Mouse (Mus musculus): ENCODE data around the gene Ndufaf5. TPM values are rescaled to one million over a fixed set of nuclear protein-coding genes. Genes with fewer than 3 reads are reported as not detected.
A peak's percentile ranks its signal among the peaks of the same experiment; 100 is the strongest.
"Not testable (repeated sequence)": the region's sequence is repeated elsewhere in the genome, so short reads cannot be mapped to it uniquely, and the experiment has no call there.

Ndufaf5 gene
- 10 to 100 TPM; 45.6 to 50.8 (median 49.4) TPM for total RNA-seq (2022)

GRCm38 (mm10) chr2:140170127-140170802 is at the start of gene Ndufaf5, which contains the start of gene Esf1:
Gene Ndufaf5 (plus strand): TSS chr2:140170649.
Gene Esf1 (minus strand): TSS chr2:140170564.
- peak; percentile 95 to 99 for DNase-seq (ENCODE audit: low spot score in 2 of 2)

- no peak for DNase-seq (ENCODE audit: low spot score in 2 of 2)
Observed at GRCm38 (mm10) chr2:140125516-140125915, 44.9 kb upstream of the Ndufaf5 start.

- not testable (repeated sequence) for DNase-seq (ENCODE audit: low spot score in 2 of 2)
Observed at GRCm38 (mm10) chr2:140151743-140152142, 18.7 kb upstream of the Ndufaf5 start, which contains the start of gene Gm17374. Gene Gm17374 (plus strand): TSS chr2:140152043.

GRCm38 (mm10) chr2:140159186-140159730 is 11.2 kb upstream of the Ndufaf5 start:
- DNase-seq (ENCODE audit: low spot score in 2 of 2) = no peak

- DNase-seq (ENCODE audit: low spot score in 2 of 2) = no peak
Observed at GRCm38 (mm10) chr2:140163351-140163854, 7.0 kb upstream of the Ndufaf5 start.

DNA sequence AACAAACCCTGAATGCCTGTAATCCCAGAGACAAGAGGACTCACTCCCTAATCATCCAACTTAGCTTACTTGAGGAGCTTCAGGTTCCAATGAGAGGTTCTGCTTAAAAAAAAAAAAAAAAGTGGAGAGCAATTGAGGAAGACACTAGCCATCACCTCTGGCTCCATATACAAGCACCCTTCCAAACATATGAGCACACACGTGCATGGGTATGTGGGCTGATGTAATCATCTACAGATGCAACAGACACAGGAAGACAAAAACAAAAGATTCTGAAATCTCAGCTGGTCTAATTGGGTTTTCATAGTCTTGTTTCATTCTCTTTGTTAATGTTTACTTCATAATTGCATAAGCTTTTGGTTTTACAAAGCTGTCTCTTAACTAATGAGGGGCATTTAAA is 1.4 kb upstream of the Ndufaf5 start:
- no peak for DNase-seq (ENCODE audit: low spot score in 2 of 2)

DNA sequence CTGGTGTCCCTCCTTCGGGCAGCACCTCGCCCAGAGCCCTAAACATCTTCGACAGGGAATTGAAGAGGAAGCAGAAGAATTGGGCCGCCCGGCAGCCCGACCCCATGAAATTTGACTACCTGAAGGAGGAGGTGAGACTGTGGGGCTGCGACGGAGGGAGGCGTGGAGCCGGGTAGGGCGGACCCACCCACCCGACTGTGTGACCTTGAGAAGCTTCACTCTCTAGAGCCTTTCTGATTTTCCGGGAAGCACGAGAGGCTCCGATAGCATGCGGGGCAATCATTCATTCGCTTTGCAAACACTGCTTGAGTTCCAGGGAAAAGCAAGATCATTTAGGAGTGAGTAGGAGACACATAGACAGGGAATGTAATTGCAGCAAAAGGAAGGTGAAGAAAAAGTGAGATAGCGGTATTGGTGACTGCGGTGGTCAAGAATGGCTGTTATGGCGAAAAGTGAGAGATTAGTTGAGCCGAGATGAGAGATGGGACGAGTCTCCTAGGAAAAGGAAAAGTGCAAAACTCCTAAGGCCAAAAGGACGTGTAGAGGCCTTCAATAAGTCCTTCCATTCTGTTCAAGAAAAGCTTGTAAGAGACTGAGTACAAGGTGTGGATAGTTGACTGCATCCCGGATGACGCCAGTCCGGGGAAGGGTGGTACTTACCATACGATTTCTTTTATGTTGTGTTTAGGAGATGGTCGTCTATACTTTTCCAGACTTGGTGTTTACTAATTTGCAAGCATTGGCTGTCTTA is 529 bp downstream of the Ndufaf5 start:
- no peak for DNase-seq (ENCODE audit: low spot score in 2 of 2)

DNA sequence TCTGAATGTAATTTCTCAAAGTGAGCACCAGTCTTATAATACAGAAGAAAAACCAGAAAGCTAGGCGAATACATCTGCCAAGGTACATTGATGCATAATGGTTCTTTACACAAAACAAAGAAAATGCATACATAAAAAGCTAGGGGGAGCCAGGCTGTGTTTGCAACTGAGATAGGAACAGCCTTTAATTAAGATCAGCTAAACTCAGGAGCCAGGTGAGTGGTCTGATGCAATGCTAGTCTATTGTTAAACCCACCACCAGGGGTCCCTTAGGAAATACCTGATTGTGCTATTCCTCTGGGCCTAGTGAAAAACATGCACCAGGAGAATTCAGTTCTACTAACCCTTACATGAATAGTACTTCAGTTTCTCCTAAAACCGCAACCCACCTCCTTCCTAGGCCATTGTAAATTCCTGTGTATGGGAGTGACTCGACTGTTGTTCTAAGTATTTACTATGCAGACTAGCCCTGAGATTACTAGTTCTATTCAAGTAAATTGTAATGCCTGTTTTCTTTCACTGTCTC is 15.3 kb downstream of the Ndufaf5 start:
- DNase-seq (ENCODE audit: low spot score in 2 of 2) = not testable (repeated sequence)

GRCm38 (mm10) chr2:140200713-140201112 is 30.3 kb downstream of the Ndufaf5 start:
- DNase-seq (ENCODE audit: low spot score in 2 of 2) = no peak

- peak in 1 of 2 experiments; percentile 12 for DNase-seq (ENCODE audit: low spot score in 2 of 2)
Observed at GRCm38 (mm10) chr2:140202573-140202972, 32.1 kb downstream of the Ndufaf5 start.

- no peak for DNase-seq (ENCODE audit: low spot score in 2 of 2)
Observed at GRCm38 (mm10) chr2:140203756-140204155, 33.3 kb downstream of the Ndufaf5 start.

- DNase-seq (ENCODE audit: low spot score in 2 of 2) = no peak
Observed at GRCm38 (mm10) chr2:140214519-140215027, 44.1 kb downstream of the Ndufaf5 start.

DNA sequence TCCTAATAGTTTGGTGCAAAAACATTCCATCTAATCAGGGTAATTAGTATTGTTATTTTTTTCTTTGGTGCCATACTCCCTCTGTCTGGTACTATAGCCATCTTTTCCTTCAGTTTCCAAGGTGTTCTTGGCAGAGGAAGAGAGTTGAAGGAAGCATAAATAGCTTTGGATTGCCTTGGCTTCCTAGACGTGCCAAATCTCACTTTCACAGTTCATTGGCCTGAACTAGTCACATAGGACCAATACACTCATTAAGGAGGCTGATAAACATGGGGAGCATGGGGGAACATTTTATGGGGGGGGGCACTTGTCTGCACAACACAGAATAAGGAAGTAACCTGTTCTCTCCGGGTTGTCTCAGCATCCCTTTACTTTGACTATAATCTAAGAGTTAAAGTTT is 45.0 kb downstream of the Ndufaf5 start:
- no peak for DNase-seq (ENCODE audit: low spot score in 2 of 2)

GRCm38 (mm10) chr2:140215965-140216364 is 45.5 kb downstream of the Ndufaf5 start:
- no peak for DNase-seq (ENCODE audit: low spot score in 2 of 2)

GRCm38 (mm10) chr2:140220325-140220724 is 49.9 kb downstream of the Ndufaf5 start:
- no peak for DNase-seq (ENCODE audit: low spot score in 2 of 2)

- DNase-seq (ENCODE audit: low spot score in 2 of 2) = no peak
Observed at GRCm38 (mm10) chr2:140230295-140230694, 59.8 kb downstream of the Ndufaf5 start.

DNA sequence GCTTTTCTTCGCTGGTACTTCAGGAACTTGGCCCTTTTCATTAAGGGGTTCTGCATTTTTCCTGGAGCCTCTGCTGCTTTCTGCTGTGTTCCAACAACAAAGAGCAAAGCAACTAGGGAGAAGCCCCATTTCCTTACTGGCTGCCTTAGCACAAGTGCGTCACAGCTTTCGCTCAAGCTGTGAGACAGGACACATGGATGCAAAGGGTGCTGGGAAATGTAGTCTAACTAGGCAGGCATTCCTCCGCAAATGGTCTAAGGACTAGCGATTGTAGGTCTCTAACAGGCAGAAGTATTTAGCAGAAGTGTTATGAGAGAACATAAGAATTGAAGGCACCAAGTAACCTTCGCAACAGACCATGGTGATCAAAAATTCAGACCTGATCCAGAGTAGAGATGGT is 66.8 kb downstream of the Ndufaf5 start:
- no peak for DNase-seq (ENCODE audit: low spot score in 2 of 2)

GRCm38 (mm10) chr2:140242398-140242797 is 71.9 kb downstream of the Ndufaf5 start:
- DNase-seq (ENCODE audit: low spot score in 2 of 2) = no peak

- no peak for DNase-seq (ENCODE audit: low spot score in 2 of 2)
Observed at GRCm38 (mm10) chr2:140243105-140243504, 72.7 kb downstream of the Ndufaf5 start.

Measured in layer of hippocampus, adult 8-10 months (tissue).